Mouse (Mus musculus) embryonic facial prominence, embryonic 15.5 days (tissue): ENCODE results near the gene Zdhhc6. TPM values are rescaled to one million over a fixed set of nuclear protein-coding genes. Genes with fewer than 3 reads are reported as not detected.

ENCODE experiments used
- ATAC-seq: fragments of 200-750 bp; cut with Nextera tagmentation; 2 replicates; pipeline ENCODE4 v1.8.0; 2017; ENCODE audit warnings: low read depth, moderate TSS enrichment; ENCODE audit not compliant: insufficient number of reproducible peaks, low FRiP score, low TSS enrichment
- H3K27ac ChIP-seq: fragments of 300-500 bp; sonication (generic); replicated peaks from 2 replicates; pipeline ENCODE4 v1.5.1; 2015; ENCODE audit warnings: mild to moderate bottlenecking, inconsistent platforms
- H3K27me3 ChIP-seq: fragments of 300-500 bp; sonication (generic); 2 replicates; pipeline ENCODE4 v1.6.1; 2015; ENCODE audit warnings: inconsistent platforms
- H3K36me3 ChIP-seq: fragments of 300-500 bp; sonication (generic); 2 replicates; pipeline ENCODE4 v1.6.1; 2015; ENCODE audit warnings: mild to moderate bottlenecking, inconsistent platforms
- H3K4me1 ChIP-seq: fragments of 300-500 bp; sonication (generic); 2 replicates; pipeline ENCODE4 v1.6.1; 2015; ENCODE audit warnings: inconsistent platforms
- H3K4me2 ChIP-seq: fragments of 300-500 bp; sonication (generic); replicated peaks from 2 replicates; pipeline ENCODE4 v1.6.1; 2015; ENCODE audit warnings: mild to moderate bottlenecking, inconsistent platforms
- H3K4me3 ChIP-seq: fragments of 300-500 bp; sonication (generic); replicated peaks from 2 replicates; pipeline ENCODE4 v1.5.1; 2015; ENCODE audit warnings: mild to moderate bottlenecking, inconsistent platforms
- H3K9ac ChIP-seq: fragments of 300-500 bp; sonication (generic); 2 replicates; pipeline ENCODE4 v1.6.1; 2015; ENCODE audit warnings: inconsistent platforms
- H3K9me3 ChIP-seq: fragments of 300-500 bp; sonication (generic); replicated peaks from 2 replicates; pipeline ENCODE4 v1.6.1; 2016; ENCODE audit warnings: inconsistent platforms
- WGBS: fragments of 180-500 bp; shearing (Covaris S2); methylation state at CpG from one replicate; pipeline ENCODE4 v1.1.7; 2015; 5-methylcytosine and 5-hydroxymethylcytosine counted together
- polyA plus RNA-seq: library from polyadenylated mRNA; unstranded; fragments of >200 nt; fragmentation: Nextera tagmentation; extraction: Ambion mirVana; gene quantifications from 2 replicates; pipeline ENCODE4 v1.2.1, GENCODE M21; 2015

Zdhhc6 gene
- polyA plus RNA-seq, 1 experiment from 2014 or later: 78.7 TPM

GRCm38 (mm10) chr19:55305024-55305423 is 10.8 kb downstream of the Zdhhc6 start:
- H3K27ac ChIP-seq: no peak overlapping the region
- no peak overlapping the region for H3K9ac ChIP-seq
- H3K27me3 ChIP-seq: no peaks in the 10 kb centered on the region
- H3K36me3 ChIP-seq: peaks cover 70% of the 10 kb centered on the region
- no peak for ATAC-seq
- no peak overlapping the region for H3K4me3 ChIP-seq
- H3K9me3 ChIP-seq: no peaks in the 10 kb centered on the region
- H3K4me2 ChIP-seq: no peak overlapping the region
- H3K4me1 ChIP-seq: no peaks in the 10 kb centered on the region

- ATAC-seq: no peak
- 87% methylated on average over 3 of the region's 3 CpGs for WGBS
- H3K4me2 ChIP-seq: no peak overlapping the region
- no peaks in the 10 kb centered on the region for H3K9me3 ChIP-seq
- no peaks in the 10 kb centered on the region for H3K4me1 ChIP-seq
- no peak overlapping the region for H3K27ac ChIP-seq
- no peak overlapping the region for H3K4me3 ChIP-seq
- no peaks in the 10 kb centered on the region for H3K27me3 ChIP-seq
- H3K36me3 ChIP-seq: peaks cover 74% of the 10 kb centered on the region
- no peak overlapping the region for H3K9ac ChIP-seq
These were observed 15.3 kb downstream of the Zdhhc6 start for GRCm38 (mm10) chr19:55300525-55300924.

- Histone ChIP-seq H3K27ac (no peak overlapping the region), H3K36me3 (peaks cover 83% of the 10 kb centered on the region), H3K9me3 (no peaks in the 10 kb centered on the region), H3K4me1 (no peaks in the 10 kb centered on the region), H3K27me3 (no peaks in the 10 kb centered on the region), H3K9ac (no peak overlapping the region), H3K4me3 (no peak overlapping the region), H3K4me2 (no peak overlapping the region)
- ATAC-seq: no peak
- 91% methylated on average over 1 of the region's 1 CpGs for WGBS
These were observed 16.5 kb downstream of the Zdhhc6 start for GRCm38 (mm10) chr19:55299378-55299777.

DNA sequence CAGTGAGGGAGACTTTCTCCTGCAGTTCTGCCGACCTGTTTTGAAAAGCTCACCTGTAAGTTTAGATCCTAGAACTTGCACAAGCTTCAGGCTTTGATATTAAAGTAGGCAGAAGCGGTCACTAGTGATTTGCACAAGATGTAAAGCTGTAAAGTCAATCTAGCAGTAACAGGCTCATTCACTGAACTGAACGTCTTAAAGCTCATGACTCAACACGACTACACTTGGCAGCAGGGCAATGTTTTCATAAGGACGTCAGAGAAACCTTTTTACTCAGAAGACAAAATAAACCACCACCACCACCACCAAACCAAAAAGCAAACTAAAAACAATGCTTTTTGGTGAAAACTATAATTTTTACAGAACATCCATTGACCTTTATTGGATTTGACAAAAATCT is 17.9 kb downstream of the Zdhhc6 start:
- Histone ChIP-seq H3K9me3 (no peaks in the 10 kb centered on the region), H3K27ac (no peak overlapping the region), H3K27me3 (no peaks in the 10 kb centered on the region), H3K4me1 (peaks cover 6% of the 10 kb centered on the region; the same call in 1 of the 2 replicates), H3K4me2 (no peak overlapping the region), H3K4me3 (no peak overlapping the region), H3K9ac (no peak overlapping the region), H3K36me3 (peaks cover 69% of the 10 kb centered on the region)
- WGBS: 74% methylated on average over 5 of the region's 5 CpGs
- no peak for ATAC-seq

DNA sequence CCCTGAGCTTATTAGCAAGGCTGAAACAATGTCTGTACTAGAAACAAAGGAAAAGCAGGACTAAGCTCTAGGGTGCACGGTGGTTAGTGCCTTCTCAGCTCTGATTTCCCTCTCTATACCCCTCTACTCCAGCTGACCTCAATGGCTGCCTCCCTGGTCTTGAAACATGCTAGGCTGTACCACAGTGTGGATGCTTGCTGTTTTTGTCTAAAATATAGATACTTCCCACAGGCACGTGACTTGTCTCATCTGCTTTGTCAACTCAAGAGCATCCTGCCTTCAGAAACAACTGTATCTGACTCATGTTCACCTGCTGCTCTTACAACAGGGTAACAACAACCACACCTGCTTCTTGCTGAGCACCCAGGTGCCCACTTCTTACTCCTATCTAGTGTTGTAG is 18.3 kb downstream of the Zdhhc6 start:
- H3K4me3 ChIP-seq: no peak overlapping the region
- H3K27ac ChIP-seq: no peak overlapping the region
- ATAC-seq: no peak
- no peaks in the 10 kb centered on the region for H3K27me3 ChIP-seq
- H3K4me2 ChIP-seq: no peak overlapping the region
- 92% methylated on average over 2 of the region's 2 CpGs for WGBS
- H3K36me3 ChIP-seq: peaks cover 64% of the 10 kb centered on the region
- H3K9me3 ChIP-seq: no peaks in the 10 kb centered on the region
- no peak overlapping the region for H3K9ac ChIP-seq
- H3K4me1 ChIP-seq: peaks cover 6% of the 10 kb centered on the region; the same call in 1 of the 2 replicates

- peaks cover 55% of the 10 kb centered on the region for H3K36me3 ChIP-seq
- WGBS: 93% methylated on average over 2 of the region's 2 CpGs
- peaks cover 6% of the 10 kb centered on the region; the same call in 1 of the 2 replicates for H3K4me1 ChIP-seq
- H3K4me3 ChIP-seq: no peak overlapping the region
- ATAC-seq: no peak
- no peak overlapping the region for H3K4me2 ChIP-seq
- H3K9ac ChIP-seq: no peak overlapping the region
- H3K27ac ChIP-seq: no peak overlapping the region
- no peaks in the 10 kb centered on the region for H3K9me3 ChIP-seq
- no peaks in the 10 kb centered on the region for H3K27me3 ChIP-seq
These were observed 19.5 kb downstream of the Zdhhc6 start for GRCm38 (mm10) chr19:55296301-55296700.

- Histone ChIP-seq H3K4me2 (no peak overlapping the region), H3K27me3 (no peaks in the 10 kb centered on the region), H3K27ac (no peak overlapping the region), H3K4me3 (no peak overlapping the region), H3K36me3 (peaks cover 47% of the 10 kb centered on the region), H3K9ac (no peak overlapping the region), H3K4me1 (peaks cover 6% of the 10 kb centered on the region; the same call in 1 of the 2 replicates), H3K9me3 (no peaks in the 10 kb centered on the region)
- no peak for ATAC-seq
- WGBS: 81% methylated on average over 3 of the region's 3 CpGs
These were observed 20.3 kb downstream of the Zdhhc6 start for GRCm38 (mm10) chr19:55295556-55295955.

DNA sequence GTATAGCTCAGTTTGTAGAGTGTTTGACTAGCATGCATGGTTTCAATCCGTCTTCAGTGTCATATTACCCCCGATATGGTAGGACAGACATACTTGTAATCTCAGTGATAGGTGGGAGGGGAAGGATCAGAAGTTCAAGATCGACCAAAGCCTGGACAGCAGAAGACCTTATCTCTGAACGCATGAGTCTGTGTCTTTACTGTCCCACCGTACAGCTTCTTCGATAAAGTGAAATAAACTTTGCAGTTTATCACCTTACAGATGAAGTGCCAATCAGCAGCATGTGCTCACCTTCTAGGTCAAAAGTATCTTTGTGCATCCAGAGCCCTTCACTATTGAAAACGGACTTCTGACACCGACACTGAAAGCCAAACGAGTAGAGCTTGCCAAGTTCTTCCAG is 20.8 kb downstream of the Zdhhc6 start:
- Histone ChIP-seq H3K9me3 (no peaks in the 10 kb centered on the region), H3K4me1 (peaks cover 6% of the 10 kb centered on the region; the same call in 1 of the 2 replicates), H3K9ac (no peak overlapping the region), H3K36me3 (peaks cover 43% of the 10 kb centered on the region), H3K27me3 (no peaks in the 10 kb centered on the region), H3K4me3 (no peak overlapping the region), H3K4me2 (no peak overlapping the region), H3K27ac (no peak overlapping the region)
- 86% methylated on average over 9 of the region's 9 CpGs for WGBS
- no peak for ATAC-seq

DNA sequence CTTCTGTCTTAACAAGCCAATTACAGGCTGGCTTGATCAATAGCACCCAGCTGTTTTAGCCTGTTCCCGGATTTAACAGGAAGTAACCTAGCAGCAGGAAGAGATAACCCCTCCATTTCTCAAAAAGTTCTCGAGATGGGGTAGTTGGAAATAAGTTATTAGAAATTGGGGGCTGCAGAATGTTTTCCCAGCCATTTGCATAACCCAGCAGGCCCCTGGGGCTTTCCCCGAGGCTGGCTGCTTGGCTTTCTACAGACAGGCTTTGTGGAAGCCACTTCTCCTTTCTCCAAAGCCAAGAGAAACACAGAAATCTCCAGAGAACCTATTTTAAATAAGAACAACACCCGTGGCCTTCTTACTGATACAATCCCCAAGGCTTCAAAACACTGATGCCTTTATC is 22.7 kb downstream of the Zdhhc6 start:
- Histone ChIP-seq H3K9ac (no peak overlapping the region), H3K4me2 (no peak overlapping the region), H3K27me3 (no peaks in the 10 kb centered on the region), H3K9me3 (no peaks in the 10 kb centered on the region), H3K4me3 (no peak overlapping the region), H3K36me3 (peaks cover 40% of the 10 kb centered on the region), H3K27ac (no peak overlapping the region), H3K4me1 (peaks cover 6% of the 10 kb centered on the region; the same call in 1 of the 2 replicates)
- ATAC-seq: no peak
- WGBS: 40% methylated on average over 4 of the region's 4 CpGs

GRCm38 (mm10) chr19:55292210-55292850 is 23.5 kb downstream of the Zdhhc6 start:
- H3K9me3 ChIP-seq: no peaks in the 10 kb centered on the region
- H3K27ac ChIP-seq: no peak overlapping the region
- no peak overlapping the region for H3K9ac ChIP-seq
- H3K36me3 ChIP-seq: peaks cover 41% of the 10 kb centered on the region
- no peak overlapping the region for H3K4me3 ChIP-seq
- no peak for ATAC-seq
- H3K4me2 ChIP-seq: no peak overlapping the region
- H3K4me1 ChIP-seq: peaks cover 6% of the 10 kb centered on the region; the same call in 1 of the 2 replicates
- no peaks in the 10 kb centered on the region for H3K27me3 ChIP-seq
- WGBS: 88% methylated on average over 2 of the region's 2 CpGs

DNA sequence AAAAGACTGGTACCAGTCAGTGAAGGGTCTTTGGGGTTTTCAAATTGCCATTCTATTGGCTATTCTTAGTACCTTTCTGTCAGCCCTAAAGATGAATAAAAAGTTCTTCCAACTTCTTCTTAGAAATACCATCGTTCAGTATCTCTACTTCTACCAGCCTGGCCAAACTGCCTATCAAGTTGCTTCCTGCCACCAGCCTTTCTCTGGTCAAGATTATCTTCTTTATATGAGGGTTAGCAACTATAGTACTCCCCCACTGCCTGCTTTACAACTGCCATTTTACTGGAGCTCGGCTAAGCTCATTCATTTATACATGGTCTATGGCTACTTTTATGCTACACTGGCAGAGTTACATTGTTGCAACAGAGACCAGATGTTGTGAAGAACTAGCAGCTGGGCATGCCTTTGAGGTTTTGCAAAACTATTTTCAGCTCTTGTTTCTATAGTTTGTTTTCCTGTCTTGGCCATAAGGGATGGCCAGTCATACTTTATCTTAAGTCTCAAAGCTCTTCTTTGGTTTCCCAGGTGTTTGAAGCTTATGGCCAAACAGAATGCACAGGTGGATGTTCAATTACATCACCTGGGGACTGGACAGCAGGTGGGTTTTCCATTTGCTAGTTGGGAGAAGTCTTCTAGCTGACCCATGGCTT is 25.1 kb downstream of the Zdhhc6 start:
- no peak overlapping the region for H3K27ac ChIP-seq
- no peak overlapping the region for H3K9ac ChIP-seq
- no peaks in the 10 kb centered on the region for H3K27me3 ChIP-seq
- ATAC-seq: no peak
- WGBS: 71% methylated on average over 2 of the region's 2 CpGs
- H3K4me1 ChIP-seq: peaks cover 6% of the 10 kb centered on the region; the same call in 1 of the 2 replicates
- H3K9me3 ChIP-seq: no peaks in the 10 kb centered on the region
- H3K36me3 ChIP-seq: peaks cover 30% of the 10 kb centered on the region
- no peak overlapping the region for H3K4me2 ChIP-seq
- no peak overlapping the region for H3K4me3 ChIP-seq

- Histone ChIP-seq H3K27me3 (no peaks in the 10 kb centered on the region), H3K27ac (no peak overlapping the region), H3K9me3 (no peaks in the 10 kb centered on the region), H3K4me3 (no peak overlapping the region), H3K4me2 (no peak overlapping the region), H3K4me1 (peaks cover 6% of the 10 kb centered on the region; the same call in 1 of the 2 replicates), H3K9ac (no peak overlapping the region), H3K36me3 (peaks cover 21% of the 10 kb centered on the region; the same call in 1 of the 2 replicates)
- no peak for ATAC-seq
These were observed 26.9 kb downstream of the Zdhhc6 start for GRCm38 (mm10) chr19:55288974-55289373.
